Mouse (Mus musculus): ENCODE measurements around the gene Pqlc3.
"Not testable (repeated sequence)": the region's sequence is repeated elsewhere in the genome, so short reads cannot be mapped to it uniquely, and the experiment has no call there.

Gene Pqlc3

GRCm38 (mm10) chr12:16999739-17000497, at the start of gene Pqlc3:
Gene Pqlc3 (minus strand): TSS chr12:17000408.
- DNase-seq (ENCODE audit: extremely low spot score, low read depth, low spot score), result peak; percentile 35

GRCm38 (mm10) chr12:17049796-17050195, 49.6 kb upstream of the Pqlc3 start:
- DNase-seq (ENCODE audit: extremely low spot score, low read depth, low spot score), result no peak

- no peak for DNase-seq (ENCODE audit: extremely low spot score, low read depth, low spot score)
These were observed 48.9 kb upstream of the Pqlc3 start for GRCm38 (mm10) chr12:17048979-17049612.

GRCm38 (mm10) chr12:17043311-17043710, 43.1 kb upstream of the Pqlc3 start:
- DNase-seq (ENCODE audit: extremely low spot score, low read depth, low spot score), result no peak

GRCm38 (mm10) chr12:17040567-17040966, 40.4 kb upstream of the Pqlc3 start:
- DNase-seq (ENCODE audit: extremely low spot score, low read depth, low spot score), result no peak

- DNase-seq (ENCODE audit: extremely low spot score, low read depth, low spot score), result no peak
These were observed 39.2 kb upstream of the Pqlc3 start for GRCm38 (mm10) chr12:17039415-17039814.

- DNase-seq (ENCODE audit: extremely low spot score, low read depth, low spot score), result no peak
These were observed 38.0 kb upstream of the Pqlc3 start for GRCm38 (mm10) chr12:17038246-17038645.

DNA sequence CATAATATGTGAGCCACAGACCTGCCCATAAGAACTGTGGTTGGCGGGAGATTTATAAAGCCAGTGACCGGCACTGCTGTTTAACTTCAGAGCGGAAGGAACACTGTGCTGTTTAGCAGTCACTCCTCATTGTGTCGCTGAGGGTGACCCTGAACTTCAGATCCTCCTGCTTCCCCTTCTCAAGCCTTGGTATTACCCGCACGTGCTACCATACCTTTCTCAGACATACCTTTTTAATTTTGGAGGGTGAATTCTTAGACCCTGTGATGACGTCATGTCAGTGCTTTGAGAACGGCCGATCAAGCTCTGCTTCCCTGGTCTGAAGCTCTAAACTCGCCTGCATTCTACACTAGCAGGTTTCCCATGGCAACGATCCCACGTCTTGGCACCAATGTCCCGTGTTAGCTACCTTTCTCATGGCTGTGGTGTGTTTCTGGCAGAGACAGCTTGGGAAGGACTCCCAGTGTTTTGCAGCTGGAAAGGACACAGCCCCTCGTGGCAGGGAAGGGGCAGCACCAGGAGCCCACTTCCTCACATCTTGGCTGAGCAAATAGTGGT, 36.9 kb upstream of the Pqlc3 start:
- no peak for DNase-seq (ENCODE audit: extremely low spot score, low read depth, low spot score)

GRCm38 (mm10) chr12:17036532-17036931, 36.3 kb upstream of the Pqlc3 start:
- no peak for DNase-seq (ENCODE audit: extremely low spot score, low read depth, low spot score)

- no peak for DNase-seq (ENCODE audit: extremely low spot score, low read depth, low spot score)
These were observed 34.9 kb upstream of the Pqlc3 start for GRCm38 (mm10) chr12:17035128-17035527.

DNA sequence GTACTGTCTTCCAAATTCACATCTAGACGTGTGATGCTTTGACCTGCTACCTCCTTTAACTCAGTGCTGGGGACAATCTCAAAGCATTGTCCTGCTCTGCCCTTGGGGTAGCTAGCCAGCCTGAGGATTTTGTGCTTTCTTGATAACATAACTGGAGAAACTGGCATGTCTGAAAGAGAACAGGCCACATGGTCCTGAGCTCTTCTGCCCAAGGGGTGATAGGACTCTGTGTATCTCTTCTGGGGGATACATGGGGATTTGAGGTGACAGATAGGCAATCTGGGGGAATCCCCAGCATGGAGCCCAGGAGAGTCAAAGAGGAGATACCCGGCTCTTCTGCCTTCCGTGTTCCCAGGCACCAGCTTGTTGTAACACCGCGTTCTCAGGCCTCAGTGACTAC, 34.5 kb upstream of the Pqlc3 start:
- no peak for DNase-seq (ENCODE audit: extremely low spot score, low read depth, low spot score)

DNA sequence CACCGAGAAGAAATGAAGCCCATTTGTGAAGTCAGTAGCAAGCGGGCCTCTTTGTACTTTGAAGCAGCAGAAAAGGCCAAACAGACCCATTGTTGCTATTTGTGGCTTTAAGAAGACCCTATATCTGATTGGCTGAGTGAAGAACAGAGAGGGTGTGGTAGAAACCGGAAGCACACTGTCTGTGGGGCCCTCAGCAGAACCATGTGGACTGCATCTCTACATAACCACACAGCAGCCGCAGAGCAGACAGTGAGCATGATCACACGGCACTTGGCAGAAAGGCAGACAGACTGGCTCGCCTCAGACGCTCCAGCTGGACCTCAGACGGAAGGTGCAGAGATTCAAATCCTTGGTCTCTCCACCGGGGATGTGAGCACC, 33.2 kb upstream of the Pqlc3 start:
- DNase-seq (ENCODE audit: extremely low spot score, low read depth, low spot score), result no peak

GRCm38 (mm10) chr12:17032694-17033463, 32.7 kb upstream of the Pqlc3 start:
- DNase-seq (ENCODE audit: extremely low spot score, low read depth, low spot score), result peak; percentile 54

- no peak for DNase-seq (ENCODE audit: extremely low spot score, low read depth, low spot score)
These were observed 24.4 kb upstream of the Pqlc3 start for GRCm38 (mm10) chr12:17024554-17025110.

- no peak for DNase-seq (ENCODE audit: extremely low spot score, low read depth, low spot score)
These were observed 21.9 kb upstream of the Pqlc3 start for GRCm38 (mm10) chr12:17022145-17022544.

DNA sequence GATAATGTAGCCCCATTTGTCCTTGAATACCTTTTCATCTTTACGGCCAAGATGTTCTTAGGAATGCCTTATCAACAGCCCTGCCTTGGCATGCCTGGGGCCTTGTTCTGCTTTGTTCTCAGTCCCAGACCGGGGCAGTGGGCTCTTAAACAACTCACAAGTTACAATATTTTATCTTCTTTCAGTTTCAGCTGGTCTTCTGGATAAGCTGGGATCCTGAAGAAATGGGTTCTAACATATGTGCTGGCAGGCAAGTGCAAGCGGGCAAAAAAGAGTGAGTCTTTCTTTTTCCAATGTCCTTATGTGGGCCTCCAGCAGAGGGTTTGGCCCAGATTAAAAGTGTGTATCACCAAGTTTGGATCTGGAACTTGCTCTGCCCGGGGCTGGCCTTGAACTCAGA, 20.9 kb upstream of the Pqlc3 start:
- DNase-seq (ENCODE audit: extremely low spot score, low read depth, low spot score), result not testable (repeated sequence)

- no peak for DNase-seq (ENCODE audit: extremely low spot score, low read depth, low spot score)
These were observed 18.3 kb upstream of the Pqlc3 start for GRCm38 (mm10) chr12:17018468-17018867.

GRCm38 (mm10) chr12:17015711-17016110, 15.5 kb upstream of the Pqlc3 start:
- DNase-seq (ENCODE audit: extremely low spot score, low read depth, low spot score), result no peak

- no peak for DNase-seq (ENCODE audit: extremely low spot score, low read depth, low spot score)
These were observed 12.1 kb upstream of the Pqlc3 start for GRCm38 (mm10) chr12:17012067-17012899.

- peak; percentile 52 for DNase-seq (ENCODE audit: extremely low spot score, low read depth, low spot score)
These were observed 11.1 kb upstream of the Pqlc3 start, which contains the start of gene 2410004P03Rik for GRCm38 (mm10) chr12:17011100-17011870. Gene 2410004P03Rik (minus strand): TSS chr12:17011727.
